Mouse (Mus musculus): ENCODE measurements at regions not wholly inside any gene's neighbourhood (a gene's known extent, or its start where the extent isn't known, plus 50 kb on each side); places are given as distances from the start of the nearest gene placed in this dataset.

GRCm38 (mm10) chr10:111099059-111099811, 65.3 kb upstream of the Osbpl8 start:
- H3K9me3 ChIP-seq = no peaks in the 10 kb centered on the region
- H3K4me3 ChIP-seq = no peak overlapping the region
- H3K4me1 ChIP-seq = peaks cover 32% of the 10 kb centered on the region
- H3K9ac ChIP-seq = 0 out of 2 replicates have a peak overlapping the region, but pooled peaks have one; percentile 7
- 80% methylated on average over 5 of the region's 5 CpGs for WGBS
- H3K27ac ChIP-seq (replicated peaks) = no peak overlapping the region
- no peak for ATAC-seq (ENCODE audit: extremely low read depth, insufficient number of reproducible peaks, low FRiP score, low TSS enrichment)
- no peaks in the 10 kb centered on the region for H3K27me3 ChIP-seq (replicated peaks)
- no peak overlapping the region for H3K4me2 ChIP-seq
- H3K36me3 ChIP-seq = no peaks in the 10 kb centered on the region

- no peak for ATAC-seq (ENCODE audit: extremely low read depth, insufficient number of reproducible peaks, low FRiP score, low TSS enrichment)
- Histone ChIP-seq H3K36me3 (no peaks in the 10 kb centered on the region), H3K9me3 (no peaks in the 10 kb centered on the region), H3K4me2 (no peak overlapping the region), H3K4me3 (no peak overlapping the region), H3K27me3 (replicated peaks) (no peaks in the 10 kb centered on the region), H3K9ac (no peak overlapping the region), H3K27ac (replicated peaks) (no peak overlapping the region), H3K4me1 (peaks cover 30% of the 10 kb centered on the region)
- WGBS = 49% methylated on average over 5 of the region's 5 CpGs
These were observed 67.3 kb upstream of the Osbpl8 start for GRCm38 (mm10) chr10:111097245-111097644.

GRCm38 (mm10) chr10:111096811-111097210, 67.7 kb upstream of the Osbpl8 start:
- Histone ChIP-seq H3K36me3 (no peaks in the 10 kb centered on the region), H3K27ac (replicated peaks) (no peak overlapping the region), H3K9ac (no peak overlapping the region), H3K9me3 (no peaks in the 10 kb centered on the region), H3K4me3 (no peak overlapping the region), H3K27me3 (replicated peaks) (no peaks in the 10 kb centered on the region), H3K4me1 (peaks cover 26% of the 10 kb centered on the region), H3K4me2 (no peak overlapping the region)
- WGBS = 65% methylated on average over 6 of the region's 6 CpGs
- no peak for ATAC-seq (ENCODE audit: extremely low read depth, insufficient number of reproducible peaks, low FRiP score, low TSS enrichment)

- no peak overlapping the region for H3K27ac ChIP-seq (replicated peaks)
- 32% methylated on average over 9 of the region's 9 CpGs for WGBS
These were observed 70.1 kb upstream of the Osbpl8 start for GRCm38 (mm10) chr10:111094405-111094804.

GRCm38 (mm10) chr10:111089382-111089781, 75.2 kb upstream of the Osbpl8 start:
- Histone ChIP-seq H3K4me3 (no peak overlapping the region), H3K4me1 (peaks cover 17% of the 10 kb centered on the region), H3K9me3 (no peaks in the 10 kb centered on the region), H3K27ac (replicated peaks) (0 out of 2 replicates have a peak overlapping the region, but pooled peaks have one; percentile 20), H3K9ac (no peak overlapping the region), H3K36me3 (no peaks in the 10 kb centered on the region), H3K4me2 (no peak overlapping the region), H3K27me3 (replicated peaks) (no peaks in the 10 kb centered on the region)
- WGBS = 20% methylated on average over 5 of the region's 5 CpGs
- 0 out of 2 replicates have a peak, but pooled peaks have one; percentile 25 for ATAC-seq (ENCODE audit: extremely low read depth, insufficient number of reproducible peaks, low FRiP score, low TSS enrichment)

More at GRCm38 (mm10) chr10:111094405-111094804, 70.1 kb upstream of the Osbpl8 start:
- no peaks in the 10 kb centered on the region for H3K9me3 ChIP-seq
- H3K4me1 ChIP-seq = peaks cover 23% of the 10 kb centered on the region
- no peaks in the 10 kb centered on the region for H3K27me3 ChIP-seq (replicated peaks)
- no peak for ATAC-seq (ENCODE audit: extremely low read depth, insufficient number of reproducible peaks, low FRiP score, low TSS enrichment)
- no peaks in the 10 kb centered on the region for H3K36me3 ChIP-seq
- no peak overlapping the region for H3K4me2 ChIP-seq
- H3K4me3 ChIP-seq = no peak overlapping the region
- peak overlapping the region; percentile 45 for H3K9ac ChIP-seq

- H3K27me3 ChIP-seq (replicated peaks) = no peaks in the 10 kb centered on the region
- no peak overlapping the region for H3K4me2 ChIP-seq
- H3K36me3 ChIP-seq = no peaks in the 10 kb centered on the region
- WGBS = 74% methylated on average over 8 of the region's 8 CpGs
- H3K9ac ChIP-seq = no peak overlapping the region
- H3K4me3 ChIP-seq = no peak overlapping the region
- no peak overlapping the region for H3K27ac ChIP-seq (replicated peaks)
- H3K4me1 ChIP-seq = peaks cover 10% of the 10 kb centered on the region; the same call in 1 of the 2 replicates
- no peaks in the 10 kb centered on the region for H3K9me3 ChIP-seq
- no peak for ATAC-seq (ENCODE audit: extremely low read depth, insufficient number of reproducible peaks, low FRiP score, low TSS enrichment)
These were observed 75.6 kb upstream of the Zdhhc17 start for GRCm38 (mm10) chr10:111085561-111085960.

GRCm38 (mm10) chr10:111084267-111084780, 74.4 kb upstream of the Zdhhc17 start:
- Histone ChIP-seq H3K36me3 (no peaks in the 10 kb centered on the region), H3K9ac (no peak overlapping the region), H3K9me3 (no peaks in the 10 kb centered on the region), H3K4me1 (peaks cover 6% of the 10 kb centered on the region; the same call in 1 of the 2 replicates), H3K27ac (replicated peaks) (no peak overlapping the region), H3K27me3 (replicated peaks) (no peaks in the 10 kb centered on the region), H3K4me2 (no peak overlapping the region), H3K4me3 (no peak overlapping the region)
- WGBS = 43% methylated on average over 4 of the region's 4 CpGs
- ATAC-seq (ENCODE audit: extremely low read depth, insufficient number of reproducible peaks, low FRiP score, low TSS enrichment) = no peak

- WGBS = 52% methylated on average over 2 of the region's 2 CpGs
- Histone ChIP-seq H3K9ac (no peak overlapping the region), H3K9me3 (no peaks in the 10 kb centered on the region), H3K4me3 (no peak overlapping the region), H3K27ac (replicated peaks) (no peak overlapping the region), H3K4me1 (0 out of 2 replicates have a peak, but pooled peaks cover 3% of the 10 kb centered on the region), H3K4me2 (no peak overlapping the region), H3K36me3 (no peaks in the 10 kb centered on the region), H3K27me3 (replicated peaks) (no peaks in the 10 kb centered on the region)
- ATAC-seq (ENCODE audit: extremely low read depth, insufficient number of reproducible peaks, low FRiP score, low TSS enrichment) = no peak
These were observed 73.9 kb upstream of the Zdhhc17 start for GRCm38 (mm10) chr10:111083861-111084260.

- Histone ChIP-seq H3K27ac (replicated peaks) (no peak overlapping the region), H3K9me3 (no peaks in the 10 kb centered on the region), H3K36me3 (no peaks in the 10 kb centered on the region), H3K9ac (no peak overlapping the region), H3K4me3 (no peak overlapping the region), H3K4me1 (0 out of 2 replicates have a peak, but pooled peaks cover 3% of the 10 kb centered on the region), H3K4me2 (no peak overlapping the region), H3K27me3 (replicated peaks) (no peaks in the 10 kb centered on the region)
- 37% methylated on average over 4 of the region's 4 CpGs for WGBS
- no peak for ATAC-seq (ENCODE audit: extremely low read depth, insufficient number of reproducible peaks, low FRiP score, low TSS enrichment)
These were observed 73.4 kb upstream of the Zdhhc17 start for GRCm38 (mm10) chr10:111083338-111083737.

- Histone ChIP-seq H3K4me1 (0 out of 2 replicates have a peak, but pooled peaks cover 3% of the 10 kb centered on the region), H3K27ac (replicated peaks) (no peak overlapping the region), H3K4me3 (no peak overlapping the region), H3K9me3 (no peaks in the 10 kb centered on the region), H3K9ac (no peak overlapping the region), H3K4me2 (no peak overlapping the region), H3K36me3 (no peaks in the 10 kb centered on the region), H3K27me3 (replicated peaks) (no peaks in the 10 kb centered on the region)
- WGBS = 70% methylated on average over 10 of the region's 10 CpGs
- ATAC-seq (ENCODE audit: extremely low read depth, insufficient number of reproducible peaks, low FRiP score, low TSS enrichment) = no peak
These were observed 70.4 kb upstream of the Zdhhc17 start for GRCm38 (mm10) chr10:111080322-111080721.

GRCm38 (mm10) chr10:111079051-111079450, 69.1 kb upstream of the Zdhhc17 start:
- no peaks in the 10 kb centered on the region for H3K36me3 ChIP-seq
- H3K4me2 ChIP-seq = no peak overlapping the region
- no peak overlapping the region for H3K4me3 ChIP-seq
- no peak overlapping the region for H3K27ac ChIP-seq (replicated peaks)
- no peaks in the 10 kb centered on the region for H3K9me3 ChIP-seq
- H3K9ac ChIP-seq = no peak overlapping the region
- 68% methylated on average over 6 of the region's 6 CpGs for WGBS
- H3K27me3 ChIP-seq (replicated peaks) = no peaks in the 10 kb centered on the region
- peaks cover 4% of the 10 kb centered on the region for H3K4me1 ChIP-seq
- ATAC-seq (ENCODE audit: extremely low read depth, insufficient number of reproducible peaks, low FRiP score, low TSS enrichment) = no peak

- Histone ChIP-seq H3K27me3 (replicated peaks) (no peaks in the 10 kb centered on the region), H3K4me2 (no peak overlapping the region), H3K4me3 (no peak overlapping the region), H3K9ac (no peak overlapping the region), H3K4me1 (peaks cover 16% of the 10 kb centered on the region), H3K27ac (replicated peaks) (no peak overlapping the region), H3K36me3 (no peaks in the 10 kb centered on the region), H3K9me3 (no peaks in the 10 kb centered on the region)
- 75% methylated on average over 4 of the region's 4 CpGs for WGBS
- ATAC-seq (ENCODE audit: extremely low read depth, insufficient number of reproducible peaks, low FRiP score, low TSS enrichment) = no peak
These were observed 67.7 kb upstream of the Zdhhc17 start for GRCm38 (mm10) chr10:111077632-111078031.
